Mouse (Mus musculus) kidney, adult 10 weeks (tissue): ENCODE results near the gene Ttll12. TPM values are rescaled to one million over a fixed set of nuclear protein-coding genes. Genes with fewer than 3 reads are reported as not detected.

Source experiments
- polyA plus RNA-seq: library from polyadenylated mRNA; stranded (reverse); fragments of 350-450 nt; fragmentation: Illumina TruSeq; extraction: RNeasy Lipid Tissue Mini Kit (QIAGEN cat#74804); gene quantifications from one replicate; pipeline ENCODE4 v1.2.3, GENCODE M21; 2014; ENCODE audit warnings: low read depth, low replicate concordance

Gene Ttll12
- polyA plus RNA-seq, result 0.81 TPM

GRCm38 (mm10) chr15:83594513-83595363, at the start of gene Ttll12:
Gene Ttll12 (minus strand): TSS chr15:83595157.

GRCm38 (mm10) chr15:83563327-83563856, 31.6 kb downstream of the Ttll12 start, which contains the start of the genes Tspo and Mcat:
Gene Tspo (plus strand): TSS chr15:83563592.
Gene Mcat (minus strand): TSS chr15:83563787.

GRCm38 (mm10) chr15:83526424-83527091, 68.4 kb downstream of the Ttll12 start, which contains the start of gene Bik:
Gene Bik (plus strand): TSS chr15:83526862.

Other genes starting within 250 kb of the Ttll12 start
- 11.6 TPM for gene Arfgap3, start 244.9 kb downstream of the Ttll12 start, polyA plus RNA-seq
- 56.8 TPM for gene Pacsin2, start 130.6 kb downstream of the Ttll12 start, polyA plus RNA-seq
- 3.8 TPM for gene Ttll1, start 84.3 kb downstream of the Ttll12 start, polyA plus RNA-seq
- 1.6 TPM for gene Bik, start 68.3 kb downstream of the Ttll12 start, polyA plus RNA-seq
- gene Tspo, start 31.6 kb downstream of the Ttll12 start, polyA plus RNA-seq, result 0.61 TPM
- gene Mcat, start 31.4 kb downstream of the Ttll12 start, polyA plus RNA-seq, result 2.9 TPM
- gene Scube1, start 129.9 kb upstream of the Ttll12 start, polyA plus RNA-seq, result 0.24 TPM
- gene Mpped1, start 184.3 kb upstream of the Ttll12 start, polyA plus RNA-seq, result not detected